Mouse (Mus musculus) hindbrain, embryonic 16.5 days (tissue): ENCODE data around the gene Snupn. TPM values are rescaled to one million over a fixed set of nuclear protein-coding genes. Genes with fewer than 3 reads are reported as not detected.
"Not testable (repeated sequence)": the region's sequence is repeated elsewhere in the genome, so short reads cannot be mapped to it uniquely, and the experiment has no call there.

Experiments
- ATAC-seq: fragments of 200-750 bp; cut with Nextera tagmentation; 2 replicates; pipeline ENCODE4 v1.8.0; 2017; ENCODE audit warnings: moderate TSS enrichment, moderate library complexity
- H3K27ac ChIP-seq: fragments of 300-500 bp; sonication (generic); 2 replicates; pipeline ENCODE4 v1.5.1; 2014; ENCODE audit warnings: low read depth, mild to moderate bottlenecking, control low read depth, low read length, moderate library complexity
- H3K27me3 ChIP-seq: fragments of 300-500 bp; sonication (generic); replicated peaks from 2 replicates; pipeline ENCODE4 v1.6.1; 2014; ENCODE audit warnings: low read length; ENCODE audit not compliant: control insufficient read depth, insufficient read depth
- H3K36me3 ChIP-seq: fragments of 300-500 bp; sonication (generic); 2 replicates; pipeline ENCODE4 v1.6.1; 2014; ENCODE audit warnings: mild to moderate bottlenecking, low read length, moderate library complexity, mixed read lengths; ENCODE audit not compliant: control insufficient read depth, insufficient read depth
- H3K4me1 ChIP-seq: fragments of 300-500 bp; sonication (generic); 2 replicates; pipeline ENCODE4 v1.6.1; 2014; ENCODE audit warnings: low read depth, low read length; ENCODE audit not compliant: control insufficient read depth, insufficient read depth
- H3K4me2 ChIP-seq: fragments of 300-500 bp; sonication (generic); 2 replicates; pipeline ENCODE4 v1.6.1; 2014; ENCODE audit warnings: mild to moderate bottlenecking, low read length, control low read depth, moderate library complexity
- H3K4me3 ChIP-seq: fragments of 300-500 bp; sonication (generic); 2 replicates; pipeline ENCODE4 v1.5.1; 2014; ENCODE audit warnings: mild to moderate bottlenecking, low read length, control low read depth, moderate library complexity
- H3K9ac ChIP-seq: fragments of 300-500 bp; sonication (generic); 2 replicates; pipeline ENCODE4 v1.6.1; 2014; ENCODE audit warnings: low read depth, mild to moderate bottlenecking, control low read depth, low read length, moderate library complexity
- H3K9me3 ChIP-seq: fragments of 300-500 bp; sonication (generic); 2 replicates; pipeline ENCODE4 v1.6.1; 2014; ENCODE audit warnings: mild to moderate bottlenecking, low read length, moderate library complexity; ENCODE audit not compliant: control insufficient read depth
- WGBS: fragments of 180-500 bp; shearing (Covaris S2); extraction: QIAGEN DNeasy Blood & Tissue Kit; methylation state at CpG from one replicate; pipeline ENCODE4 v1.1.7; 2014; 5-methylcytosine and 5-hydroxymethylcytosine counted together
- polyA plus RNA-seq: library from polyadenylated mRNA; unstranded; fragments of >200 nt; fragmentation: Nextera tagmentation; extraction: Ambion mirVana; gene quantifications from 2 replicates; pipeline ENCODE4 v1.2.1, GENCODE M21; 2015

Gene Snupn
- 28.9 and 29.9 TPM in 2 replicates for polyA plus RNA-seq

- Histone ChIP-seq H3K4me3 (peak within 1 kb of the TSS; percentile 71), H3K36me3 (no peaks in the 10 kb centered on the region), H3K27ac (peak within 1 kb of the TSS; percentile 87), H3K9me3 (no peaks in the 10 kb centered on the region), H3K27me3 (no peaks in the 10 kb centered on the region), H3K9ac (peak within 1 kb of the TSS; percentile 83), H3K4me2 (peak within 1 kb of the TSS; percentile 92), H3K4me1 (peaks cover 10% of the 10 kb centered on the region)
- under 1% methylated on average over 50 of the region's 50 CpGs for WGBS
- ATAC-seq = peak; percentile 100
Observed at GRCm38 (mm10) chr9:56950414-56951400, at the start of gene Snupn. Gene Snupn, plus strand, starts transcription at chr9:56950878.

- Histone ChIP-seq H3K4me1 (no peaks in the 10 kb centered on the region), H3K27ac (no peak overlapping the region), H3K36me3 (no peaks in the 10 kb centered on the region), H3K4me3 (no peak overlapping the region), H3K4me2 (no peak overlapping the region), H3K27me3 (no peaks in the 10 kb centered on the region), H3K9me3 (no peaks in the 10 kb centered on the region), H3K9ac (no peak overlapping the region)
- WGBS = 73% methylated on average over 8 of the region's 8 CpGs
- ATAC-seq = no peak
Observed at GRCm38 (mm10) chr9:56901187-56901586, 49.5 kb upstream of the Snupn start.

- 79% methylated on average over 3 of the region's 3 CpGs for WGBS
- H3K4me2 ChIP-seq = no peak overlapping the region
- no peak for ATAC-seq
Observed at GRCm38 (mm10) chr9:56903662-56904061, 47.0 kb upstream of the Snupn start.

GRCm38 (mm10) chr9:56907549-56907948 lies 43.1 kb upstream of the Snupn start:
- no peak overlapping the region for H3K4me2 ChIP-seq
- H3K27me3 ChIP-seq = no peaks in the 10 kb centered on the region
- no peak overlapping the region for H3K4me3 ChIP-seq
- no peak overlapping the region for H3K9ac ChIP-seq
- ATAC-seq = no peak
- no peaks in the 10 kb centered on the region for H3K36me3 ChIP-seq
- no peaks in the 10 kb centered on the region for H3K4me1 ChIP-seq
- no peak overlapping the region for H3K27ac ChIP-seq
- WGBS = 92% methylated on average over 9 of the region's 9 CpGs
- no peaks in the 10 kb centered on the region for H3K9me3 ChIP-seq

More at GRCm38 (mm10) chr9:56903662-56904061, 47.0 kb upstream of the Snupn start:
- no peak overlapping the region for H3K27ac ChIP-seq
- no peaks in the 10 kb centered on the region for H3K36me3 ChIP-seq
- H3K27me3 ChIP-seq = no peaks in the 10 kb centered on the region
- H3K9ac ChIP-seq = no peak overlapping the region
- no peak overlapping the region for H3K4me3 ChIP-seq
- no peaks in the 10 kb centered on the region for H3K9me3 ChIP-seq
- H3K4me1 ChIP-seq = no peaks in the 10 kb centered on the region

GRCm38 (mm10) chr9:56909991-56910390 lies 40.7 kb upstream of the Snupn start:
- H3K4me3 ChIP-seq, H3K4me1 ChIP-seq, H3K36me3 ChIP-seq, H3K9me3 ChIP-seq, H3K9ac ChIP-seq, H3K27me3 ChIP-seq, H3K27ac ChIP-seq, H3K4me2 ChIP-seq, ATAC-seq: not testable (repeated sequence)
- 48% methylated on average over 4 of the region's 4 CpGs for WGBS

- Histone ChIP-seq H3K4me3 (no peak overlapping the region), H3K36me3 (no peaks in the 10 kb centered on the region), H3K27ac (no peak overlapping the region), H3K9ac (no peak overlapping the region), H3K4me2 (no peak overlapping the region), H3K27me3 (no peaks in the 10 kb centered on the region), H3K9me3 (no peaks in the 10 kb centered on the region), H3K4me1 (no peaks in the 10 kb centered on the region)
- no peak for ATAC-seq
- 59% methylated on average over 1 of the region's 1 CpGs for whole genome bisulfite sequencing
Observed at GRCm38 (mm10) chr9:56911017-56911416, 39.7 kb upstream of the Snupn start.

- ATAC-seq = no peak
- no peak overlapping the region for H3K27ac ChIP-seq
- H3K4me2 ChIP-seq = no peak overlapping the region
- no peaks in the 10 kb centered on the region for H3K36me3 ChIP-seq
- no peak overlapping the region for H3K9ac ChIP-seq
- H3K9me3 ChIP-seq = no peaks in the 10 kb centered on the region
- no peaks in the 10 kb centered on the region for H3K4me1 ChIP-seq
- H3K27me3 ChIP-seq = no peaks in the 10 kb centered on the region
- no peak overlapping the region for H3K4me3 ChIP-seq
- WGBS = 91% methylated on average over 9 of the region's 9 CpGs
Observed at GRCm38 (mm10) chr9:56913991-56914390, 36.7 kb upstream of the Snupn start.

- ATAC-seq = no peak
- Histone ChIP-seq H3K27ac (no peak overlapping the region), H3K4me2 (no peak overlapping the region), H3K9me3 (no peaks in the 10 kb centered on the region), H3K4me3 (no peak overlapping the region), H3K9ac (no peak overlapping the region), H3K4me1 (no peaks in the 10 kb centered on the region), H3K36me3 (no peaks in the 10 kb centered on the region), H3K27me3 (no peaks in the 10 kb centered on the region)
- 79% methylated on average over 1 of the region's 1 CpGs for WGBS
Observed at GRCm38 (mm10) chr9:56915116-56915515, 35.6 kb upstream of the Snupn start.

GRCm38 (mm10) chr9:56915695-56916410 lies 34.8 kb upstream of the Snupn start:
- no peak overlapping the region for H3K4me2 ChIP-seq
- H3K27ac ChIP-seq = no peak overlapping the region
- no peaks in the 10 kb centered on the region for H3K4me1 ChIP-seq
- no peaks in the 10 kb centered on the region for H3K27me3 ChIP-seq
- ATAC-seq = no peak
- H3K36me3 ChIP-seq = no peaks in the 10 kb centered on the region
- no peaks in the 10 kb centered on the region for H3K9me3 ChIP-seq
- WGBS = 75% methylated on average over 5 of the region's 5 CpGs
- no peak overlapping the region for H3K9ac ChIP-seq
- H3K4me3 ChIP-seq = no peak overlapping the region
